ENCODE assay signal across 11 mouse cellular contexts in genomic region chr2:179576221-179576620, GRCm38 (mm10).
DNase-seq lines count a peak whose midpoint lies in the region; ATAC-seq and TF ChIP-seq lines count a peak whose summit lies in the region.
"Had no signal": no experiment of that assay in that cellular context is flagged by ENCODE, and none has a peak within 500 bp of the region (broad histone marks: within the 10 kb centered on the region; RNA-seq: fewer than 3 reads in every experiment).

No protein-coding gene starts in this region.

- 40% methylated on average over 1 of the region's 1 CpGs for WGBS in heart, postnatal 0 days
- WGBS in heart, embryonic 12.5 days, result 67% methylated on average over 1 of the region's 1 CpGs
- WGBS in midbrain, postnatal 0 days, result 93% methylated on average over 1 of the region's 1 CpGs
- WGBS in midbrain, embryonic 16.5 days, result 79% methylated on average over 1 of the region's 1 CpGs

- no peak overlapping the region for H3K9ac ChIP-seq in heart, postnatal 0 days (replicated peaks; ENCODE audit: low read depth, low read length)
- H3K9ac ChIP-seq in heart, embryonic 12.5 days, result no peak overlapping the region
- no peak overlapping the region for H3K9ac ChIP-seq in midbrain, postnatal 0 days (replicated peaks; ENCODE audit: low read length, poor library complexity, severe bottlenecking)
- H3K9ac ChIP-seq in midbrain, embryonic 16.5 days (ENCODE audit: low read depth, low read length), result no peak overlapping the region
- H3K9ac ChIP-seq: liver, embryonic 13.5 days had no signal

- no peak overlapping the region for H3K27ac ChIP-seq in heart, postnatal 0 days (ENCODE audit: low read depth)
- no peak overlapping the region for H3K27ac ChIP-seq in heart, embryonic 12.5 days (ENCODE audit: poor library complexity, severe bottlenecking)
- H3K27ac ChIP-seq in midbrain, postnatal 0 days (ENCODE audit: low read depth, low read length), result no peak overlapping the region
- H3K27ac ChIP-seq in midbrain, embryonic 16.5 days (ENCODE audit: low read length), result no peak overlapping the region
- H3K27ac ChIP-seq: liver, embryonic 13.5 days had no signal

- H3K4me2 ChIP-seq in heart, postnatal 0 days (ENCODE audit: low read depth, low read length), result no peak overlapping the region
- no peak overlapping the region for H3K4me2 ChIP-seq in heart, embryonic 12.5 days
- no peak overlapping the region for H3K4me2 ChIP-seq in midbrain, postnatal 0 days (ENCODE audit: low read depth, low read length, poor library complexity, severe bottlenecking)
- H3K4me2 ChIP-seq in midbrain, embryonic 16.5 days (ENCODE audit: low read length), result no peak overlapping the region
- H3K4me2 ChIP-seq: liver, embryonic 13.5 days had no signal

- TF ChIP-seq CTCF in heart, postnatal 0 days (IDR thresholded peaks at IDR 0.05; ENCODE audit: low read depth), result peak; percentile 25; the same call in 1 of the 2 replicates
- TF ChIP-seq CTCF in midbrain, postnatal 0 days (IDR thresholded peaks at IDR 0.05), result peak; percentile 41; the same call in 1 of the 2 replicates

- H3K4me3 ChIP-seq in heart, postnatal 0 days (ENCODE audit: low read depth, low read length), result no peak overlapping the region
- no peak overlapping the region for H3K4me3 ChIP-seq in heart, embryonic 12.5 days
- no peak overlapping the region for H3K4me3 ChIP-seq in midbrain, postnatal 0 days (ENCODE audit: low read depth, low read length)
- H3K4me3 ChIP-seq in midbrain, embryonic 16.5 days (ENCODE audit: low read depth, low read length), result no peak overlapping the region
- H3K4me3 ChIP-seq: liver, embryonic 13.5 days had no signal

- TF ChIP-seq EP300 in heart, postnatal 0 days (IDR thresholded peaks at IDR 0.05; ENCODE audit: low read depth), result no peak

- no peaks in the 10 kb centered on the region for H3K4me1 ChIP-seq in heart, postnatal 0 days (ENCODE audit: control insufficient read depth, insufficient read depth)
- no peaks in the 10 kb centered on the region for H3K4me1 ChIP-seq in heart, embryonic 12.5 days (replicated peaks)
- H3K4me1 ChIP-seq in midbrain, postnatal 0 days (ENCODE audit: insufficient read depth, low read length), result 0 out of 2 replicates have a peak, but pooled peaks cover 3% of the 10 kb centered on the region
- peaks cover 6% of the 10 kb centered on the region for H3K4me1 ChIP-seq in midbrain, embryonic 16.5 days (ENCODE audit: control insufficient read depth, insufficient read depth, low read length)
- H3K4me1 ChIP-seq: liver, embryonic 13.5 days had no signal

- no peaks in the 10 kb centered on the region for H3K9me3 ChIP-seq in heart, postnatal 0 days (replicated peaks; ENCODE audit: control insufficient read depth, low read length)
- H3K9me3 ChIP-seq in heart, embryonic 12.5 days (replicated peaks), result 0 out of 2 replicates have a peak, but pooled peaks cover 5% of the 10 kb centered on the region
- H3K9me3 ChIP-seq in midbrain, postnatal 0 days (ENCODE audit: low read length), result no peaks in the 10 kb centered on the region
- H3K9me3 ChIP-seq in midbrain, embryonic 16.5 days (replicated peaks; ENCODE audit: control insufficient read depth, low read length, poor library complexity, severe bottlenecking), result no peaks in the 10 kb centered on the region
- H3K9me3 ChIP-seq: liver, embryonic 13.5 days had no signal

- DNase-seq in adrenal gland, adult 2 months, result peak; percentile 15
- no peak for DNase-seq in adrenal gland, postnatal 4 days (ENCODE audit: low spot score in 2 of 2)
- DNase-seq in heart, postnatal 0 days (ENCODE audit: low spot score), result no peak
- DNase-seq in midbrain, postnatal 0 days (ENCODE audit: low spot score), result no peak
- DNase-seq in urinary bladder, postnatal 4 days (ENCODE audit: low spot score in 2 of 2), result no peak
- DNase-seq in urinary bladder, adult 2 months (ENCODE audit: low spot score), result no peak
- DNase-seq: heart, postnatal 36 days; liver, embryonic 13.5 days; lung, postnatal 4 days had no signal

- no peak for ATAC-seq in heart, postnatal 0 days (ENCODE audit: insufficient read depth, low read depth)
- ATAC-seq in heart, embryonic 12.5 days (ENCODE audit: insufficient number of reproducible peaks, low FRiP score), result no peak; the same call in 1 of the 2 replicates
- ATAC-seq in midbrain, postnatal 0 days (ENCODE audit: low FRiP score), result no peak
- ATAC-seq in midbrain, embryonic 16.5 days, result no peak

- no peaks in the 10 kb centered on the region for H3K27me3 ChIP-seq in heart, postnatal 0 days (ENCODE audit: control insufficient read depth, insufficient read depth, low read length)
- no peaks in the 10 kb centered on the region for H3K27me3 ChIP-seq in heart, embryonic 12.5 days (replicated peaks)
- no peaks in the 10 kb centered on the region for H3K27me3 ChIP-seq in midbrain, postnatal 0 days (ENCODE audit: insufficient read depth, low read length)
- no peaks in the 10 kb centered on the region for H3K27me3 ChIP-seq in midbrain, embryonic 16.5 days (ENCODE audit: control insufficient read depth, insufficient read depth, low read depth, low read length)
- H3K27me3 ChIP-seq: liver, embryonic 13.5 days had no signal

- H3K36me3 ChIP-seq in heart, postnatal 0 days (replicated peaks; ENCODE audit: control insufficient read depth, insufficient read depth, low read length), result no peaks in the 10 kb centered on the region
- no peaks in the 10 kb centered on the region for H3K36me3 ChIP-seq in heart, embryonic 12.5 days
- H3K36me3 ChIP-seq in midbrain, postnatal 0 days (ENCODE audit: insufficient read depth, low read length), result no peaks in the 10 kb centered on the region
- H3K36me3 ChIP-seq in midbrain, embryonic 16.5 days (ENCODE audit: control insufficient read depth, insufficient read depth, low read length), result no peaks in the 10 kb centered on the region
- H3K36me3 ChIP-seq: liver, embryonic 13.5 days had no signal
